Mouse (Mus musculus): ENCODE data around the gene Spata6. TPM values are rescaled to one million over a fixed set of nuclear protein-coding genes. Genes with fewer than 3 reads are reported as not detected.

Spata6 gene
- 8.9 and 16.8 TPM in 2 replicates for polyA plus RNA-seq (2012; rRNA removed)

DNA sequence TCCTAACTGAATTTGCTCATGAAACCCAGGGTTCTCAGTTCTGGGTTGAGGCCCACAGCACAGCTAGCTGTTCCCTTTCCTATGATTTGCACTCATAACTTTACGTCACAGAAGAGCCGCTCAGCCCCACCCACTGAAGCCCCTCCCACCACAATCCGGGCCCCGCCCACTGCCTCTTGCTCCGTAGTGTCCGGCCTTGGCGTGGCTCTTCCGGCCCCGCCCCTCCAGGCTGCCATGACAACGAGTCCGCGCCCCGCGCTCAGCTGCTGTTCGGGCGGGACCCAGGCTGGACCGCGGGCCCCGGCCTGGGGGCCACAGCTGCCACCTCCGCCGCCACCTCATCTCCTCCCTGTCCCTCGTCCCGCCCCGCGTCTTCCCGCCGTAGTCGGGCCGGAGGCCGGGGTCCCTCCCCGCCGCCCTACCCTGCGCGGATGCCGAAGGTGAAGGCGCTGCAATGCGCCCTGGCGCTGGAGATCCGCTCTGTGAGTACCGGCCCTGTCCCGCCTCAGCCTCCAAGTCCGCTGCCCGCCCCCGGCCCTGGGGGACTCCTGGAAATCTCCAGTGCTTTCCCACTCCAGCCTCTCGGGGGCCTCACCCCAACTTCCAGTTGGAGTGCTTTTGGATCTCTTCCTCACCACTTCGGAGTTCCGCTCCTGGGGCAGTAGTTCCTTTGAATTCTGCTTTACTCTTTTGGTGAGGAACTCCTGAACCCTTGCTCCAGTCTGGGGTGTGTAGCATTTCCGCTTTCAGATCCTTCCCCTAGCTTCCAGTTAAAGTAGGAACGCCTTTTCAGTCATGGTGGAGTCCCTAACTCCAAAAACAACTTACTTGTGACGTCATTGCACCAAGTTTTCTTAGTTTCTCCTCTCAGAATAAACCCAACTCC is at the start of gene Spata6:
TSS of gene Spata6 (plus strand) at position 209 of the 886 bp plus-strand sequence.
- under 1% methylated on average over 49 of the region's 50 CpGs for WGBS
- H3K27ac ChIP-seq (ENCODE audit: insufficient read depth, low read length), result peak within 1 kb of the TSS; percentile 89
- TF ChIP-seq CTCF (IDR thresholded peaks at IDR 0.05; ENCODE audit: extremely low read depth, insufficient read depth, insufficient read length, insufficient replicate concordance), result no peak
- no peak; the same call in 1 of the 2 replicates for TF ChIP-seq POLR2A (IDR thresholded peaks at IDR 0.05; ENCODE audit: low read depth, low read length)

DNA sequence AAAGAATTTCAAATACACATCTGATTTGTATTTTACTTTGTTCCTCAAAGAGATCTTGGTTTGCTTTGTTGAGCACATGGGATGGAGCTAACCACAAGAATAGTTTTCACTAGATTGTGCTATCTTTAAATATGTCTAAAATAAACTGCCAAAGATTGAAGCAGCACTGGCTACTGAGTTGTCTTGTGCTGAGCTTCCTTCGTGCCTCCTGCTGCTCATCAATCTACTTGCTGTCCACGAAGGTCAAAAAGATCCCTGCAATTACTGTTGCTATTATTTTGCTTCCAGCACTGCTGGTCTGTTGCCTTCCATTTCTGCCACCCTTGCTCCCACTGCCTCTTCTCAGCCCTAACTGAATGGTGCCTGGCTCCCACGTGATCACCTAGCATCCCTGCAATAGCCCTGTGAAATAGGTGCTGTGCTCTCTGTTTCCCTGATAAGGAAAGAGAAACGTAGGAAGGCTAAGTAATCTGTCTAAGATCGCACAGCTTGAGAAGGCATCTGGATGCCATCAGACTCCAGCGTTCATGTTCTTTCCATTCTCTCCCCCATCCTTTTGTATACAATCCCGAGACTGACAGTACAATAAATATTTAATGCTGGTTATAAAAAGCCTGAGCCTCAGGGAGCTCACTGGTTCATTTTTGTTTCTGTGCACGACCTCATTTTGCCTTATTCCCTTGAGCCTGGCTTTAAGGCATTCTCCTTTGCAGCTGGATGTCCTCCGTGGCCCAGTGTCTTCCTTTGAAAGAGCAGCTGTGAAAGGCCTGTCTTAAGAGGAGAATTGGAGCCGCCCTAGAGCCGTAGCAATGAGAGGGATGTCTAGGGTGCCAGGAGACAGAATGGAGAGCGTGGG is 49.0 kb upstream of the Spata6 start:
- WGBS, result 63% methylated on average over 12 of the region's 12 CpGs
- no peaks in the 10 kb centered on the region for H3K27me3 ChIP-seq (ENCODE audit: control insufficient read depth, insufficient read depth, low read length)
- no peaks in the 10 kb centered on the region for H3K36me3 ChIP-seq (ENCODE audit: control insufficient read depth, insufficient read depth, low read length)
- H3K4me1 ChIP-seq (ENCODE audit: control insufficient read depth, insufficient read depth, insufficient read length), result no peaks in the 10 kb centered on the region
- no peak overlapping the region for H3K4me3 ChIP-seq (ENCODE audit: extremely low read depth, insufficient read depth, insufficient read length)
- DNase-seq (ENCODE audit: low read depth in 1 of 2, low spot score in 2 of 2), result no peak
- TF ChIP-seq POLR2A (IDR thresholded peaks at IDR 0.05; ENCODE audit: low read depth, low read length) (no peak), CTCF (IDR thresholded peaks at IDR 0.05; ENCODE audit: extremely low read depth, insufficient read depth, insufficient read length, insufficient replicate concordance) (no peak)
- no peak overlapping the region for H3K27ac ChIP-seq (ENCODE audit: insufficient read depth, low read length)

More for the DNA sequence above, at the start of gene Spata6:
- Histone ChIP-seq H3K27me3 (ENCODE audit: control insufficient read depth, insufficient read depth, low read length) (no peaks in the 10 kb centered on the region), H3K36me3 (ENCODE audit: control insufficient read depth, insufficient read depth, low read length) (no peaks in the 10 kb centered on the region; the same call in 1 of the 2 replicates), H3K4me3 (ENCODE audit: extremely low read depth, insufficient read depth, insufficient read length) (peak within 1 kb of the TSS; percentile 91), H3K4me1 (ENCODE audit: control insufficient read depth, insufficient read depth, insufficient read length) (no peaks in the 10 kb centered on the region; the same call in 1 of the 2 replicates)
- DNase-seq (ENCODE audit: low read depth in 1 of 2, low spot score in 2 of 2), result peak; percentile 90 to 93

DNA sequence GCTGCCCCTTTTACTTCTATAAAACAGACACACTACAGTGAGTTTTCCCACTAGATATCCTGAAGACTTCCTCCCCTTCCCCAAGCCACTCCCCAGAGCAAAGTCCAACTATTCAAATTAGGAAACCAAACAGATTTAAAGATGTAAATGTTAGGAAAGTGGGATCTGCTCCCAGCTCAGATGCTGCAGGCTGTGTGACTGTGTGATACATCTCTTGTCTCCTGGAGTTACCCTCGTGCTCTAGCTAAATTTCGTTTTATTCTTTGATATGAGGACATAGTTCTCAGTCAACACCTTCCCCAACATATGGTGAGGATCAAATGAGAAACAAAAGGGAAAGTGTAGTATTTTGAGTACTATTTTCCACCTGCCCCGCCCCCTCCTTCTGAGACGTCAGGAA is 48.3 kb upstream of the Spata6 start:
- H3K4me1 ChIP-seq (ENCODE audit: control insufficient read depth, insufficient read depth, insufficient read length), result no peaks in the 10 kb centered on the region
- H3K27ac ChIP-seq (ENCODE audit: insufficient read depth, low read length), result no peak overlapping the region
- H3K36me3 ChIP-seq (ENCODE audit: control insufficient read depth, insufficient read depth, low read length), result no peaks in the 10 kb centered on the region
- no peak for TF ChIP-seq CTCF (IDR thresholded peaks at IDR 0.05; ENCODE audit: extremely low read depth, insufficient read depth, insufficient read length, insufficient replicate concordance)
- no peak for TF ChIP-seq POLR2A (IDR thresholded peaks at IDR 0.05; ENCODE audit: low read depth, low read length)
- 61% methylated on average over 4 of the region's 4 CpGs for WGBS
- no peak overlapping the region for H3K4me3 ChIP-seq (ENCODE audit: extremely low read depth, insufficient read depth, insufficient read length)
- no peaks in the 10 kb centered on the region for H3K27me3 ChIP-seq (ENCODE audit: control insufficient read depth, insufficient read depth, low read length)
- no peak for DNase-seq (ENCODE audit: low read depth in 1 of 2, low spot score in 2 of 2)

DNA sequence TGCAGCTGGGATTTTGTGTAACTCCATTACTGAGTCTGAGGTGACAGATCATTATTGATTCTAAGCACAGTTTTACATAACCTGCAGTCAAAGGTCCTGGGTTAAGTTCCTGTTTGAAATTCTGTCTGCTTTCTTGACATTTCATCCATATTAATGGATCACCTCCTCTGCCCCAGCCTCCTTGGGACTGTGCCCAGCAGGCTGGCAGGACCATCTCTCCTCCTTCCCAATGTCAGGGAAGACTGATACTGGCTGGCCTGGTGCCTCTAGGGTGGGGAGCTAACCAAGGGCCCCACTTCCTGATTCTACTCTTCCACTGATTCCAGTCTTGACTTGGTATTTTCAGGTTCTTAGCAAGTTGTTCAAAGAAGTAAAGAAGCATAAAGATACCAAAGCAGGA is 45.9 kb upstream of the Spata6 start:
- Histone ChIP-seq H3K4me1 (ENCODE audit: control insufficient read depth, insufficient read depth, insufficient read length) (no peaks in the 10 kb centered on the region), H3K27ac (ENCODE audit: insufficient read depth, low read length) (no peak overlapping the region), H3K36me3 (ENCODE audit: control insufficient read depth, insufficient read depth, low read length) (no peaks in the 10 kb centered on the region), H3K4me3 (ENCODE audit: extremely low read depth, insufficient read depth, insufficient read length) (no peak overlapping the region), H3K27me3 (ENCODE audit: control insufficient read depth, insufficient read depth, low read length) (no peaks in the 10 kb centered on the region)
- TF ChIP-seq POLR2A (IDR thresholded peaks at IDR 0.05; ENCODE audit: low read depth, low read length) (no peak), CTCF (IDR thresholded peaks at IDR 0.05; ENCODE audit: extremely low read depth, insufficient read depth, insufficient read length, insufficient replicate concordance) (no peak)
- no peak for DNase-seq (ENCODE audit: low read depth in 1 of 2, low spot score in 2 of 2)

DNA sequence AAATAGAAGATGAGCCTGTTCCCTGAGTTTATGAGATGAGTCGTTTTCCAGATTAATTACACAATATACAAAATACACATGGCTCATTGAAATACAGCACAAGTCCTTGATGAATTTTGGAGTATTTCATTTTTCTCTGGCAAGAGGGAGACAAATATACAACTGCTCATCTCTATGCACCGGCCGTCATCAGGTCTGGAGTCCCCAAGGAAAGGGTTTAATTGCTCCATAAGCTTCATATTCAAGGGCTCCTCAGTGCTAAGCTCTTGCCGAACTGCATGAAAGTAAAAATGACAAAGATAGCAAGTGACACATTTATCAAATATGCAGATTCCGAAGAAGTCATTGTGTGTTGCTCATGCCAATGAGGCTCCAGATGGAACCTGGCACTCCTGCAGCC is 37.9 kb upstream of the Spata6 start:
- Histone ChIP-seq H3K4me1 (ENCODE audit: control insufficient read depth, insufficient read depth, insufficient read length) (no peaks in the 10 kb centered on the region), H3K36me3 (ENCODE audit: control insufficient read depth, insufficient read depth, low read length) (no peaks in the 10 kb centered on the region), H3K27me3 (ENCODE audit: control insufficient read depth, insufficient read depth, low read length) (no peaks in the 10 kb centered on the region), H3K27ac (ENCODE audit: insufficient read depth, low read length) (no peak overlapping the region), H3K4me3 (ENCODE audit: extremely low read depth, insufficient read depth, insufficient read length) (no peak overlapping the region)
- 90% methylated on average over 5 of the region's 5 CpGs for WGBS
- TF ChIP-seq CTCF (IDR thresholded peaks at IDR 0.05; ENCODE audit: extremely low read depth, insufficient read depth, insufficient read length, insufficient replicate concordance) (no peak), POLR2A (IDR thresholded peaks at IDR 0.05; ENCODE audit: low read depth, low read length) (no peak)
- no peak for DNase-seq (ENCODE audit: low read depth in 1 of 2, low spot score in 2 of 2)

DNA sequence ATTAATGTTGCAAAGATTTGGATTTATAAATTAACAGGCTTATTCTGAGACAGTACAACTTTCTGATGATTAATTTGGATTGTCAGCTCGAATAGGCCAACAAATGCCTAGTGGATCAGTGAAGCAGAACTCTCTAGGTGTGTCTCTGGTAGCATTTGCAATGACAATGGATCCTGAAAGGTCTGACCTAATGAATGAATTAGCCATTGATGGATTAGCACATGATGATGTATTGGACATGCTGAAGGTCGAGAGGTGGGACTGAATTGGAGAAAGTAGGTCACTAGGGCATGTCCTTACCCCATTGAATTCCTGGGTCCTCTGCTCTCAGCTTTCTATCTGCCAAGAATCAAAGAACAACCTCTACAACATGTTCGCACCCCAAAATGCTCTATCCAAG is 37.0 kb upstream of the Spata6 start:
- Histone ChIP-seq H3K36me3 (ENCODE audit: control insufficient read depth, insufficient read depth, low read length) (no peaks in the 10 kb centered on the region), H3K27ac (ENCODE audit: insufficient read depth, low read length) (no peak overlapping the region), H3K4me1 (ENCODE audit: control insufficient read depth, insufficient read depth, insufficient read length) (no peaks in the 10 kb centered on the region), H3K27me3 (ENCODE audit: control insufficient read depth, insufficient read depth, low read length) (no peaks in the 10 kb centered on the region), H3K4me3 (ENCODE audit: extremely low read depth, insufficient read depth, insufficient read length) (no peak overlapping the region)
- 70% methylated on average over 3 of the region's 3 CpGs for whole genome bisulfite sequencing
- no peak for DNase-seq (ENCODE audit: low read depth in 1 of 2, low spot score in 2 of 2)
- TF ChIP-seq CTCF (IDR thresholded peaks at IDR 0.05; ENCODE audit: extremely low read depth, insufficient read depth, insufficient read length, insufficient replicate concordance), result no peak
- no peak for TF ChIP-seq POLR2A (IDR thresholded peaks at IDR 0.05; ENCODE audit: low read depth, low read length)
